Mouse (Mus musculus): ENCODE data around the gene Gm9833.
"Not testable (repeated sequence)": the region's sequence is repeated elsewhere in the genome, so short reads cannot be mapped to it uniquely, and the experiment has no call there.

The Gm9833 gene

DNA sequence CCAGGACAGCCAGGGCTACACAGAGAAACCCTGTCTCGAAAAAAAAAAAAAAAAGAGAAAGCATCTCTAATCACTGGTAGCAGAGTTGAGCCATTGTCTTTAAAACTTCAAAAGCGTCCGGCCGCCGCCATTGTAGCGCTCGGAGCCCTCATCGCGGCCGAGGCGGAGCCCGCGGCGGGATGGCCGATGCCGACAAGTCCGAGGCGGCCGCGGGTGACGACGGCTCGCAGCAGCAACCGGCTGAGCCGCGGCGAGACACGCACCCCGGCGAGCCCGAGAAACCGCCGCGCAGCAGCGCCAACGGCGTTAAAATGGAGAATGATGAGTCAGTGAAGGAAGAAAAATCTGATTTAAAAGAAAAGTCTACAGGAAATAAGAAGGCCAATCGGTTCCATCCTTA is at the start of gene Gm9833:
Gm9833 (plus strand) TSS at position 117 of the 400 bp plus-strand sequence.
- not testable (repeated sequence) for DNase-seq (ENCODE audit: inconsistent ontology term)

DNA sequence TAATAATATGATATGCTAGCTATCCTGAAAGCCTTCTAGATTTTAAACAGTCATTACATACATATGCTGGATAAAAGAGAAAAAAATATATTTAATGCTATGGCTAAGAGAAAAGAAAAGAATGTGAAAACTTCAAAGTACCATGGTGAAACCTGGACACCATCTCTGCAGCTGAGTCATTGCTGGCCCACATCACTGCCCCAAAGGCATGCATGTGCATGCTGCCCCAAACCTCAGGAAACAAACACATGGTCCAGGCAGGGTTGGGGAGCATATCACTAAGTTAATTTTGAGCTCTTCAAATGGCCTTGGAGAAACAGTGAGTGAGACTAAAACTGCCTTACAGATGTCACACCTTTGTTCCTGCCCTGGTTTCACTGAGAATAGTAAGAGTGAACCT is 17.8 kb upstream of the Gm9833 start:
- no peak for DNase-seq (ENCODE audit: inconsistent ontology term)

DNA sequence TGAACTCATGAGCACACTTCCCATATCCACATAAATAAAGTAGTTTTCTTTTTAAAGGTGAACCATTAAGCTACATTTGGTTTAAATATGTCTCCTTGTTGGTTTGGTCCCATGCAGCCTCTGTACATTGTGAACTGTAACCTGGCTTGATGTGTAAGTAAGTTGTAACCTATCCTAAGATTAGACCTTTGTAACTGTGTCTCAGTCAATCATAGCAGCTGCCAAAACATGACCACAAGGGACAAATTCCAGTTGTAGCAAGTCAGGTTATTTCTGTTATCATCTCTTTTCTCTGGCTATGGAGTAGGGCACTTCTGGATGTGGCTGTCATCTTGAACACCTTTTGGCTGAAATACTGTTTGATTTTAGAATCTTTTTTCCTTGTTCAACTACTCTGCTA is 12.1 kb upstream of the Gm9833 start:
- no peak for DNase-seq (ENCODE audit: inconsistent ontology term)

DNA sequence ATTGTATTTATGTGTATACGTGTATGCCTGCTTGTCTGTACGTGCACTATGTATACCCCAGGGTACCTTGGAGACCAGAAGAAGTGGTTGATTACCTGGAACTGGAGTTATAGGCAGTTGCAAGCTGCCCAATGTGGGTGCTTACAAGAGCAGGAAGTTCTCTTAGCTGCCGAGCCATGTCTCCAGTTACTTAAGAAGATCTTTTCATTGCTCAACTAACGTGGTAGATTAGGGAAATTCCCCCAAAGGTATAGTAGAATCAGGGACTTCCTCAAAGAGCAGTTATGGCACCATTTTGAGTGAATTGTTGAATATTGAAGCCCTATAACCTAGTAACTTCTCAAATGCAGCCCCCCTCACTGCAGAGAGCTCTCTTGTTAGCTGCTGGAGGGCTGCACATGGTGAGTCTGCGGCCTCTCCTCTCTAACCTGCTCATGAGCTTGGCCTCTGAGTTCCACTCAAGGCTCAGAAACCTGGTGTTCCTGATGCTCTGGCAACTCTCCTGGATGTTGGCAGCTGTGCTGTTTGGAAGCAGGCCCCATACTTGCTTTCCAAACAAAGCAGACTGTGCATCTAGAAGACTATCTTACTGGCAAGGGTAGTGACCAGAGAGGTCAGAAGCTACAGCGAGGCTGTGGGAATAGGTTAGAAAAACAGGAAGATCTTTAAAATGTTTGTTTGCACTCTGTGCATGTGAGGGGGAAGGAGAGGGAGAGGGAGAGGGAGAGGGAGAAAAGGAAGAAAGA is 10.6 kb upstream of the Gm9833 start:
- DNase-seq (ENCODE audit: inconsistent ontology term), result no peak

DNA sequence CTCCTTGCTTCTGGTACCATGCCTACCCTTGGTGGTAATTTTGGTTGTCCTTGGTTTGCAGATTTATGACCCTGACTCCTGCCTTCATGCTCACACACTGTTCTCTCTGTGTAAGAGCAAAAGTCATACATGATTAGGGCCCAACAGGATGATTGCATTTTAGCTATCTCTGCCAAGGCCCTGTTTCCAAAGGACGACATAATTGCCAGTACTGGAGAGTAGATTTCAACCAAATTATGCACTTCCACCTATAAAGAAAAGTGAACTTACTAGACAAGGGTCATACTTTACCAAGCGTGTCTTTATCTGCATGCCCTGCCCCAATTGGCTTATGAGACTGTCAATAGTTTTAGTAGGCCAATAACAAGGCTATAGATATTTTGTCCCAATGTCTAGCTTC is 9.8 kb upstream of the Gm9833 start:
- DNase-seq (ENCODE audit: inconsistent ontology term), result no peak

DNA sequence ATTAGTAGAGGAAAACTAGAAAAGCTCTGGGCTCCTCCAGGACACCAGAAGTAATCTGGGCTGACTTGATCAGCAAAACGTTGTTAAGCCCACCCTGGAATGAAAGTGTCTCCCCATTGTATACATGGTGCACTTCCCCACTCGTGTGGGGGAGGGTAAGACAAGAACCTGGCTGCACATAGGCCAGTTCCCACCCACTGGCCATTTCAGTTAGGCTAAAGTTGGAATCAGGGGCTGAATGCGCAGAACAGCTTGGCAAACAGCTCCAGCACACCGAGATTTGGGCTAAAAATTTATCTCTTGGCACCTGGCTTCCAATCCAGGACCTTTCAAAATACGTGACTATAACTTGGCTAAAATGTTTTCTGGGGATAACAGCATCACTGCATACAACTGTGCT is 6.6 kb upstream of the Gm9833 start:
- no peak for DNase-seq (ENCODE audit: inconsistent ontology term)

DNA sequence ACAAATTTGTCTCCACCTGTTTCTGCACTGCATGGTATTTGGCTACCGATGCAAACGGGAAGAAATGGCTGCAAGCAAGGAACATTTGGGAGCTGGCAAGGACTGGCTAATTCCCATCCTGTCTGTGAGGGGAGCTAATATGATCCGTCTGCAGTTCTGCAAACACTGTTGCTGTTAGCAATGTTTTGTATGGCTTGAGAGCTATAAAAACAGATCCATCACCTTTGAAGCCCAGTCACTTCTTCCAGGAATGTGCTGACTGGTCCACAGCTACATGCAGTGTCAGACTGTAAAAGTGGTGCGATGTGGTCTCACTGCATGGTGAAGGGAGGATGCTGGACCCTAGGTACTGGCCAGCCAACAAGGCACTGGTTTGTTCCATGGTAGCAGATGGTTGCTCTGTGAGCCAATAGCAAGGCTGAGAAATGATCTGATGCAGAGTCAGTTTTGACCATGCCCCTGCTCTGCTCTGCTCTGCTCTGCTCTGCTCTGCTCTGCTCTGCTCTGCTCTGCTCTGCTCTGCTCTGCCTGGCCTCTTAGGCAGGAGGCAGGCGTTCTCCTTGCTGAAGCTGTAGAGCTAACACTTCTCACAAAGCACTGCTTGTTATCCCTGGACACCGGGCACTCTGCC is 5.9 kb upstream of the Gm9833 start:
- DNase-seq (ENCODE audit: inconsistent ontology term), result no peak

DNA sequence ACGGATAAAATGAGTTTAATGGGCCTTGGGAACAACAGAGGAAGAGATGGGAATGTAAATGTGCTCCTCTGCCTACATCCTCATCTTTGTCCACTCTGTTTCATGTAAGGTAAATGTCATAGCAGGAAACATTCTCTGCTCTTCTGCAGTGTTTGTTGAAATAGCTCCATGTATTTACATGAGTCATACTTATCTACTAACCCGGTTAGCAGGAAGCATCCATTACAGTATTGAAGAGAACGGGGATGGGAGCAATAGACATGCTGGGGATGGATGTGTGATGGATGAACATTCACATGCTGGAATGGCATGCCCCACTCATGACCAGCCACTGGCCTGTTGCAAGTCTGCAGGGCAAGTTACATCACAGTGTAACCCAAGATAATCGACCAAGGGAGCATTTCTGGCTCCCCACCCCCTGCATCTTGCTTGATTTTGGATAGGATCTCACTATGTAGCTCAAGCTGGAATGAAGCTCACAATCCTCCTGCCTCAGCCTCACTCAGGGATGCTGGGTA is 5.3 kb upstream of the Gm9833 start:
- peak; percentile 32 for DNase-seq (ENCODE audit: inconsistent ontology term)

DNA sequence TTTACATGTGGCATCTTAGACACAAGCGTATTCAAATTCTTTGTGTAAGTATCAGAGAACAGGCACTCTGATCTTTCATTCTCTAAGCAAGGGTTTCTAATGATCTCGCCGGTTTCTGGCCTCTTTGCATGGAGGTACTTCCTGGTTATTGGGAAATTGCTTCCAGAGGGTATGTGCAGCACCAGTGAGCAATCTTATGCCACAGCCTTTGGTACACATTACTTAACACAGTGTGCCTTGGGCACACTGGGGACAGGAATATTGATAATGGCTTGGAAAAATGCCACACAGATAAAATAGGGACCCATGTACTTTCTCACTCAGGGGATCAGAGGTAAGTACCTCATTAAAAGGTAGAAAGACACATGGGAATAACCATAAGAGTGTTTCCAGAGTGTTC is 3.8 kb upstream of the Gm9833 start:
- no peak for DNase-seq (ENCODE audit: inconsistent ontology term)

DNA sequence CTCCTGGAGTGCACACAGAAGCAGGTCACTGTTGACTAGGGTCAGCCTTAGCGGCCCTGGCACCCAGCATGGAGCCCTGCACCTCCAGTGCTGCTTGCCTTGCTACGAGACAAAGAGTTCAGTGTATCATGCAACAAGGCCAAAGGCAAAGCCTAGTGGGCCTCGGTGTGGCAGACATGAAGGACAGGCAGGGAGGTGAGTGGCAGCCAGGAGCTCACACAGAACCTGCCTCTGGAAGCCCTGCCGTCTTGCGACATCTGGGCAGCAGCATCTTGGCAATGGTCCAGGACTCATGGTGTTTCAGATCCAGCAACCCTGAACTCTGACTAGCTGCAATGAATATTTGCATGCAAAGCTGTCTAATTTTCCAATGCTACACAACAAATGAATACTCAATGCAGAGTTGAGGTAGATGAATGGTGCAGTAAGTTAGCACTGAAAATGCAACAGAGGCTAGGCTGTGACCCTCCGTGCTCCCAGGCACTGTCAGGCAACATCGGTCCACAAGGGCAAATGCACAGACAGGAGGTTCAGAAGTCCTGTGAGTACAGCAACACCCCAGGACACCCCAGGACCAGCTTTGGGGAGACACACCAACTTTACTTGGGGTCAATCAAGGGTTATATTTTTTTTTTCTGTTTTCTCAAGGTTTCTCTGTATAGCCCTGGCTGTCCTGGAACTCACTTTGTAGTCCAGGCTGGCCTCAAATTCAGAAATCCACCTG is 2.4 kb upstream of the Gm9833 start:
- DNase-seq (ENCODE audit: inconsistent ontology term), result no peak

DNA sequence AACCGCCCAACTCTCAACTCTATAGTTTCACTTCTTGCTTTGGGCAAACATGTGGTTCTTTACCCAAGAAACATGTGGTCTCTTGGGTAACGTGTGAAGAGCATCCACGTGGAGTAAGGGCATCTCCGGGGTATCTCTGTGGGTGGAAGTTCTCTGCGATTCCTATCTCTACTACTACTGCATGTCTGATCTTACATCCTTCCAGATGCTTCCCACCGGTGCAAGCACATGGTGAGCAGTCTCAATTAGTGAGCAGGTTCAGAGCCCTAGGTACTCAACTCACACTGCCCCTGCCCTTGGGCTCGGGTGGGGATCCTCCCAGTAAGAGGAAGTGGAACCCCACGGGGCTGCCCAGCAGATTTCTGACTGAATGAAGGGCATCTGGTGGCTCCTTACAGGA is 399 bp upstream of the Gm9833 start:
- DNase-seq (ENCODE audit: inconsistent ontology term), result no peak

DNA sequence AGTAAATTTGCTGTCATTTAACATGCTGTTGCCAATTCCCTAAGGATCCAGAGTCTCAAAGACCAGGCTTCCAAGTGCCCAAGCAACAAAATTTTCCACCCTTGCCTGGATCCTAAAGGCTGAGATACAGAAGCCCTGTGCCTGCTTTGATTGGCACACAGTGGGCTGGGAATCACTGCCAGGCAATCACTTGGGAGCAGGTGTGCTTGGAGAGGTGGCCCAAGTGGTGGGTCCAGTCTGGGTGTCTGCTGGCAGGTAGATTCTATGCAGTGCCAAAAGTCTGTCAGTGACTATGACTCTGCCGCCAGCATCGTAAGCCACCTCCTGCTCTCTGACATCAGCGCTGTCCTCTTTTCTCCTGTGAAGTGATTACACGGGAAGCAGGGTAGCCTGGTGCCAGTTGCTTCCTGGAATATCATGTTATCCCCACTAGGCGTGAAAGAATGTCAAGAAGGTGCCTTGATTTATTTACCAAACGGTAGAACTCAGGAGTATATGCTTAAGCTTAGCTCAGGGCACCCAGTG is 3.8 kb downstream of the Gm9833 start:
- no peak for DNase-seq (ENCODE audit: inconsistent ontology term)

DNA sequence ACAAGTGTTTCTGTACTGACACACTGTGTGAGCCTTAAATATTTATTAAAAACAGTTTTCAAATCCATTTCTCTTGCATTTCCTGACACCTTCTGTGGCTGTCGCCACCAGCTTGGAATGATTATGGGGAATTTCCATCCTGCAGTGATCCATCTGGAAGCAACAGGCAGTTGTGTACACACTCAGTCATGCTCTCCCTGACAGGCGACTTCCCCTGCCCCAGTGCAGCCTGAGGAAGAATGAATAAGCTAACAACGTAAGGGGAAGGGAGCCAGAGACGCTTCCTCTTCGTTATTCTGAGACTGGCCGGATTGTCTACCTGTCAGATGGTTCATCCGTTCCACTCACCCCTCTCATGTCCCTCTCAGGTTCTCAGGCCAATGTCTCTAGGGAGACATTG is 4.6 kb downstream of the Gm9833 start:
- no peak for DNase-seq (ENCODE audit: inconsistent ontology term)

DNA sequence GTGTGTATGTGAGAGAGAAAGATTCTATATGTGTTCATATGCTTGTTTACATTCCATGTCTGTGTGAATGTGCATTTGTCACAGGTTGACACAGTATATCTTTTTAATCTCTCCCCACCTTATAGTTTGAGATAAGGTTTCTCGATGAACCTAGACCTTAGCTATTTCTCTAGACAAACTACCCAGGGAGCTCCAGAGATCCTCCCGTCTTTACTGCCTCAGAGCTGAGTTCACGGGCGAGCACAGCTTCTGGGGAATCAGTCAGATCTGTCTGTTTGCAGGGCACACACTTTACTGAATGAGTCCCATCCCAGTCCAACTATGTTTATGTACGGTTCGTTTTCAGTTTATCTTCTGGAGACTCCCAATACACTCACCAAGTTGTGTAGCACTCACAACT is 5.0 kb downstream of the Gm9833 start:
- no peak for DNase-seq (ENCODE audit: inconsistent ontology term)

DNA sequence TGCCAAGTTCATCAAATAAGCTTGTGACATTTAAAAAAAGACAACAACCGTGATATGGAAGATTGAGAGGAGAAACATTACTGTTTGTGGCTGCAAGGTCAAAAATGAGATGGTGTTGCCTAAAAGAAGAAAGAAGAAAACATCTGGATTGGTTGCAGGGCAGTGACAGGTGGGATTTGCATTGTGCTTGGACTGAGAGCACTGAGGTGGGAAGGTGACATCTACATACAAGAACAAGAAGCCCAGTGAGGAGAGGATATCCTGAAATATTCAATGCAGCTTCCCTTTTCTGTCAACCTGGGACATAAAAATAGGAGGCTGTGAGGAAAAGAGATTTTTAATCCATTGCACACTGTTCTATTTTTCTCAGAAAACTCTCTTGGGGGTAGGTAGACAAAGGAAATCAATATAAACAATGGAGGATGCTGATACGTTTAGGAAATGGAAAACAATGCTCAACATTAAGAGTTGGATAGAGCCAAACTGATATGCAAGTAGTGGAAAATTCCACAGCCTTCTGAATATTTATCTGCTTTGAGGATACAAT is 7.2 kb downstream of the Gm9833 start:
- no peak for DNase-seq (ENCODE audit: inconsistent ontology term)

DNA sequence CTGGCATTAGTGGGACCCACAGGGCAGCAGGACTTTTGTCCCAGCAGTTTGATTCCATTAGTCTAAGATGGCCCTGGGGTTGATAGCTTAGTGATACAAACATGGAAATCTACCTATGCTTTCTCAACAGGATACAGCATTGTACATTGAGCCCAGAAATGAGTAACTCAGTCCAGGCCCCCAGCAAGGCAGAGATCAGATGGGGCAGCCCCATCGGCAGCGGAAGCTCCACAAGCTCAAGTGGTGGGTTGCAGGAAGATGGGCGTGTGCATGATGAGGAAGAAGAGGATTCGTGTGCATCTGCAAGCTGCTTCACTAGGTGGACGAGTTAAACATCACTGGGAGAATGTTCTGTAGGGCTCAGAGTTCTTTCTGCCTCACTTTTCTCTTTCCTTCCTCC is 11.8 kb downstream of the Gm9833 start:
- DNase-seq (ENCODE audit: inconsistent ontology term), result no peak

DNA sequence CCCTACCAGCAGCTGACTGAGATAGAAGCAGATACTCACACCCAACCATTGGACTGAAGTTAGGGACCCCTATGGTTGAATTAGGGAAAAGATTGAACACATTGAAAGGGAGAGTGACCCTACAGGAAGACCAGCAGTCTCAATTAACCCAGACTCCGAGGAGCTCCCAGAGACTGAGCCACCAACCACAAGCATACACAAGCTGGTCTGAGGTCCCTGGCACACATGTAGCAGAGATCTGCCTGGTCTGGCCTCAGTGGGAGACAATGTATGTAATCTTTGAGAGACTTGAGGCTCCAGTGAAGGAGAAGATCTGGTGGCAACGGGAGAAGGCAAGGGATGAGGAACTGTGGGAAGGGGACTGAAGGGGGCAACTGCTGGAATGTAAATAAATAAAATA is 23.7 kb downstream of the Gm9833 start:
- no peak for DNase-seq (ENCODE audit: inconsistent ontology term)

DNA sequence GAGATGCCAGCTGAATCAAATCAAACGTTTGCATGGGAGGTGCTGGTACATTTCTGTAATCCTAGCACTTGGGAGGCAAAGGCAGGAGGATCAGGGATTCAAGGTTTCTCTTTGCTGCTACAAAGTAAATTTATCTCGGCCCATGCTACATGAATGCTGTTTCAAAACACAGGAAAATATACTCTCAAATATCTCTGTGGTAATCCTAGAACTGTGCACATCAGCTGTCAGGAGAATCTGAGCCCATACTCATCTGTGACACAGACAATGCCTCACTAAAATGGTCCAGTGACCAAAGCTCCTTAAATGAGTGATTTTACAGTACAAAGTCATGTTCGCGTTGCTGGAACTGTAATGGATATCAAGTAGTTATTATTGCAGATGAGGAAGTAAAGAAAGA is 24.3 kb downstream of the Gm9833 start:
- no peak for DNase-seq (ENCODE audit: inconsistent ontology term)

DNA sequence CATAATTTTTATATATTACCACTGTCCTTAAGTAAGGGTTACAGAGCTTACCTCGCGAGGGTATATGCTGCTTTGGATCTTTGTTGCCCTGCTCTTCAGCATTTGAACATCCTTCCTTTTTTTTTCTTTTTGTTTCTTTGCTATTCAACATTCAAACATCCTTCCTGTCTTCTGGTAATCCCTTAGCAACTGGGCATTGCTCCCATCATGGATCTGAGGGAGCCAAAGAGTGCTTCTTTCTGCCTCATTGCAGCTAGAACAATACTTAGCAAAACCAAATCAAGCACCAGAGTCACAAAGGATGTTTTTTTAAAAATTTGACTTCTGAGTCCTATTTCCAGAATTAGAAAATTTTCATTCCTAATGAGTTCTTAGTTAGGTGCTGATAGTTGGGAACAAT is 24.8 kb downstream of the Gm9833 start:
- peak; percentile 31 for DNase-seq (ENCODE audit: inconsistent ontology term)

DNA sequence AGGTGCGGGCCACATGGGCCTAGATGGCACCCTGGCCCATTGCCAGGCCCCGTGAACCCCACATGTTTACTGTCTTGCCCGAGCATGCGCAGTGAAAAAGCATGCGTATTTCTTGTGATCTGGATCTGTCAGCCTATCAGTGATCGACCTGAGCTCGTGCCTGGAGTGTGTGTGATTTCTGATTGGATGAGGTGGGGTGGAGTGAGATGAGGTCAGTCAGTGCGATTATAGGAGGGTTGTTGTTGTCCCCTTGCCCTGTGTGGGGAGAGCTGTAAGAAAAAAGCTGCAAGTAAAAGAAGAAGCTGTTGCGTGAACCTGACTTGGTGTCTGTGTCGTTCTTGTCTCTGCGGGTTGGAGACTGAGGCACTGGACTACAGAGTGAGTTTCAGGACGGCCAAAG is 28.6 kb downstream of the Gm9833 start:
- DNase-seq (ENCODE audit: inconsistent ontology term), result no peak

DNA sequence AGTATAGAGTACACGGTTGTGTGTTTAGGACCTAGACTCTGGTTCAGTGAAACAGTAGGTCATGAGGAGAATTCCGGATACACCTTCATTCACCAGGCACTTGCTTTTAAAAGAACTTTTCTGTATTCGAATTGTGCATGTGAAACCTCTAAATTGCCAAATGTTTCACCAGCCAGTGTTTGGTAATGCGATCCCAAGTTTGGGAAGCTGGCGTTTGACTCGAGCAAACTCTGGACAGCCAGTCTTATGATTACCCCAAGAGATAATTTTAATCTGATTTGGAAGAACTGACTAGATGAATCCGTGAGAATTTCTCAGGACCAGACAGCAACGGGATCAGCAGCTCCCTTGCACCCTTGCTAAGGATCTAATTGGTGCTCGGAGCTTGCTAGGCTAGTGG is 33.3 kb downstream of the Gm9833 start:
- DNase-seq (ENCODE audit: inconsistent ontology term), result no peak

Data from Muller cell, postnatal 12 days (primary cell).